Mouse (Mus musculus): Measurements from ENCODE around the gene Clec2h. TPM values are rescaled to one million over a fixed set of nuclear protein-coding genes. Genes with fewer than 3 reads are reported as not detected.
"Not testable (repeated sequence)": the region's sequence is repeated elsewhere in the genome, so short reads cannot be mapped to it uniquely, and the experiment has no call there.

The Clec2h gene
- polyA plus RNA-seq, 1 experiment, result not detected

DNA sequence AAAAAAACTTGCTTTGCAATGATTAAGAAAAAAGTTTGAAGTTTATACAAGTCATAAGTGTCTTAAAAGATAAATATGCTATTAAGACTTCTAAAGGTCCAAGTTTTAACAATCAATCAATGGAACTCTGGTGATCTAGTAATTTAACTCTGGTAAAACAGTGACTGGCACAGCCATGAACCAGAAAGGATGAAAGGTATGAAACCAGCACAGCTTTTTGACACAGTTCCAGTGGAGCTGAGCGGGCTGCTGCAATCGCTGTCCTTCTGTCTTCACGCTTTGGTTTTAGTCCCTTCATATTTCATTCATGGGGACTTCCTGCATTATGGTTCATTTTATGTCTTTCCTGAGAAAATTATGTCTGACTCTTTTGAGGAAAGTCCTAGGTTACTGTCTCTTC, 12.5 kb upstream of the Clec2h start:
- Histone ChIP-seq H3K36me3 (replicated peaks; ENCODE audit: low read length) (no peaks in the 10 kb centered on the region), H3K27me3 (replicated peaks) (no peaks in the 10 kb centered on the region), H3K4me3 (replicated peaks) (no peak overlapping the region), H3K9me3 (no peaks in the 10 kb centered on the region), H3K4me1 (no peaks in the 10 kb centered on the region)
- TF ChIP-seq GATA1 (IDR thresholded peaks at IDR 0.05; ENCODE audit: borderline replicate concordance, low read length) (no peak), FLI1 (IDR thresholded peaks at IDR 0.05; ENCODE audit: low read length) (no peak)

DNA sequence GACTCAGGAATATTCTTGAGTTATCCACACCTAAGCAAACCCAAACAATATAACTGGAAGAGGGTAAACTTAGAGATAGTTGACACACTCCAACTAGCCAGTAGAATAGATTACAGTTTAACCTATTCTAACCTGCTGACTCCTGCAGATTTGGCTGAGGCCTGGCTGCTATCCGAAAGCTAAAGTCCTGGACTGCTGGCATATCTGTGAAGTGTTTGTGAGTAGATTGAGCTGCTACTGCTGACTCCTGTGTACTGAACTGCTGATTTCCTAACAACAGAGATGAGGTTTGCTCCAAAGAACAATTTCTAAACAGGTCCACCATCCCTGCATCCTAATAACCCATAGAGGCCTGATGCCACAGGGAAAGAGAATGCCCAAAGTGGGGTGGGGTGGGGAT, 12.0 kb upstream of the Clec2h start:
- Histone ChIP-seq H3K4me1 (no peaks in the 10 kb centered on the region), H3K27me3 (replicated peaks) (no peaks in the 10 kb centered on the region), H3K4me3 (replicated peaks) (no peak overlapping the region), H3K36me3 (replicated peaks; ENCODE audit: low read length) (no peaks in the 10 kb centered on the region), H3K9me3 (no peaks in the 10 kb centered on the region)
- no peak for TF ChIP-seq GATA1 (IDR thresholded peaks at IDR 0.05; ENCODE audit: borderline replicate concordance, low read length)
- TF ChIP-seq FLI1 (IDR thresholded peaks at IDR 0.05; ENCODE audit: low read length), result no peak

DNA sequence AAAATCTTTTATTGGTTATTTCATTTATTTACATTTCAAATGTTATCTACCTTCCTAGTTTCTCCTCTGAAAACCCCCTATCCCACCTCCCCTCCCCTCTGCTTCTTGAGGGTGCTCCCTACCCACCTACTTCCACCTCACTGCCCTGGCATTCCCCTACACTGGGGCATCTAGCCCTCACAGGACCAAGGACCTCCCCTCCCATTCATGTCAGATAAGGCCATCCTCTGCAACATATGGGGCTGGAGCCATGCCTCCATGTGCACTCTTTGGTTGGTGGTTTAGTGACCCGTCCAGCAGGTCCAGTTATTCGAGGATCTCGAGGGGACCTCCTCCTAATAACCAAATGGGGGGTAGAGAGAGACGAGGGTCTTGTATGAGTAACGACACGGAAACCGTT, 11.4 kb upstream of the Clec2h start:
- H3K36me3 ChIP-seq (replicated peaks; ENCODE audit: low read length); H3K4me1 ChIP-seq; H3K9me3 ChIP-seq; H3K27me3 ChIP-seq (replicated peaks); H3K4me3 ChIP-seq (replicated peaks): not testable (repeated sequence)

DNA sequence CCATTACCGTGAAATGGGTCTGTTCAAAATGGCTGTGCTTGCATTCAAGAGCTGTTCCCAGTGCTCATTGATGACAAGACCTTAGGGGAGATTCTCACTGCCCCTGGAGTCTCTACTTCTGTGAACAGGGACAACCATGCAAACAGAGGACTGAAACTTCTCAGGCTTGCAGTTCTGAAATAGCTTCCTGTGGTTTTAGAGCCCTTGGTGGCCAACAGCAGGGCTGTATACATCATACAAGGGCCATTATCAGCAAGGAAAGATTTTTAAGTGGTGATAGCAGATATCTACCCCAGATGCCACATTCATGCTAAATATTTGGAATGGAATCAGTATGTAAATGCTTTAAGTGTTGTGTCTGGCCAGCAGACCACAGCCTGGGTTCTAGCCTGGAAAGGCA, 9.2 kb upstream of the Clec2h start:
- Histone ChIP-seq H3K27me3 (replicated peaks) (no peaks in the 10 kb centered on the region), H3K4me3 (replicated peaks) (no peak overlapping the region), H3K4me1 (no peaks in the 10 kb centered on the region), H3K9me3 (no peaks in the 10 kb centered on the region), H3K36me3 (replicated peaks; ENCODE audit: low read length) (no peaks in the 10 kb centered on the region)
- no peak for TF ChIP-seq GATA1 (IDR thresholded peaks at IDR 0.05; ENCODE audit: borderline replicate concordance, low read length)

DNA sequence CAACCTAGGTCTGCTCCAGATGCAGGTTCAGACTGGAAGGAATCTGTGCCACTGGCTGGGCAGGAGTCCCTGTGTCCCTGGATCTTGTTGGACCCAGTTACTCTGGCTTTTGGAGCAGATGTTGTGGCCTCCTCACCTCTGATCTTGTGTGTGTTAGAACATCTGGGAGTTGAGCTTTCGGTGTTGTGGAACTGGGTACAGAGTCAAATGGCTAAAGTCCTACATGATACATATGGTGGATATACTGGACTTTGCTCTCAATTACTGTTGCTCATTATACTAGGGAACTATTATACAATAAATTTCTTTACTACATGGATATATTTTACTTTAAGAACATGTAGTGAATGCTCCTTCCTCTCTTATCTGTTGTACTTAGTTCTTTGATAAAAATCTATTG, 936 bp upstream of the Clec2h start:
- TF ChIP-seq FLI1 (IDR thresholded peaks at IDR 0.05; ENCODE audit: low read length) (no peak), GATA1 (IDR thresholded peaks at IDR 0.05; ENCODE audit: borderline replicate concordance, low read length) (no peak)
- no peak overlapping the region for H3K4me3 ChIP-seq (replicated peaks)
- H3K27me3 ChIP-seq (replicated peaks), result no peaks in the 10 kb centered on the region
- H3K9me3 ChIP-seq, result no peaks in the 10 kb centered on the region
- no peaks in the 10 kb centered on the region for H3K4me1 ChIP-seq
- H3K36me3 ChIP-seq (replicated peaks; ENCODE audit: low read length), result no peaks in the 10 kb centered on the region

DNA sequence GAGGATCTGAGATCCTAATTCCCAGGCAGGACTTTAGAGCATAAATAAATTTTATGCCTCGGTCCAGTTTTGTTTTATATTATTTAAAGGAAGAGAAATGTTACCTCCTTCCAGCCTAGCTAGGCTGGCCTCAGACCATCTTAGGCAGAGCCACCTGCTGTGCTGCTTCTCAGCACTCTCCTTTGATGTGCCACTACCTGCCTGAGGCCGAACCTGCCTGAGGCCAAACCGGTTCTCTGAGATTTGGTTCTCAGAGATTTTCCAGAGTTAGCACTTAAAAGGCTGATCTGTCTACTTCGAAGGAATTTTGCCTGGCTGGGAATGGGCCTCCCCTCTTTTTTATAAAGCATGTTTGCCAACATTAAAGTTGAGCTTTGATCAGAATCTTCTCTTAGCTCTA, 7.8 kb downstream of the Clec2h start:
- H3K36me3 ChIP-seq (replicated peaks; ENCODE audit: low read length), result no peaks in the 10 kb centered on the region
- no peaks in the 10 kb centered on the region for H3K27me3 ChIP-seq (replicated peaks)
- H3K9me3 ChIP-seq, result no peaks in the 10 kb centered on the region
- H3K4me1 ChIP-seq, result no peaks in the 10 kb centered on the region
- no peak for TF ChIP-seq FLI1 (IDR thresholded peaks at IDR 0.05; ENCODE audit: low read length)
- no peak for TF ChIP-seq GATA1 (IDR thresholded peaks at IDR 0.05; ENCODE audit: borderline replicate concordance, low read length)
- H3K4me3 ChIP-seq (replicated peaks), result no peak overlapping the region

DNA sequence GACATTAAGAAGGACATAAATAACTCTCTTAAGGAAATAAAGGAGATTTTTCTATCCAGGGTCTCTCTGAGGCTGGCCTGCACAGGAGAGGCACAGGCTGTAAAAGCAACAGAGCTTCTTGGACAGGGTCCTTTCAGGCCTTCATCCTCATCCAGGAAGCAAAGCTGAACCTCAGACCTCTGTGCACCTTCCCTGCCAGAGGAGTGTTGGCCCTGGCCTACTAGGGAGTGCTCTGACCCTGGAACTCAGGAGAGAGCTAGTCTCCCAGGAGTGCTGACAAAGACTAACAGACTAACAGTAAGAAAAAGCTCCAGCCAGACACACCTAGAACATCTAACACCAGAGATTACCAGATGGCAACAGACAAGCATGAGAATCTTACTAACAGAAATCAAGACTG, 17.4 kb downstream of the Clec2h start:
- Histone ChIP-seq H3K4me3 (replicated peaks) (no peak overlapping the region), H3K4me1 (no peaks in the 10 kb centered on the region), H3K27me3 (replicated peaks) (no peaks in the 10 kb centered on the region), H3K9me3 (peaks cover 4% of the 10 kb centered on the region; the same call in 1 of the 2 replicates), H3K36me3 (replicated peaks; ENCODE audit: low read length) (no peaks in the 10 kb centered on the region)
- TF ChIP-seq FLI1 (IDR thresholded peaks at IDR 0.05; ENCODE audit: low read length) (no peak), GATA1 (IDR thresholded peaks at IDR 0.05; ENCODE audit: borderline replicate concordance, low read length) (no peak)

DNA sequence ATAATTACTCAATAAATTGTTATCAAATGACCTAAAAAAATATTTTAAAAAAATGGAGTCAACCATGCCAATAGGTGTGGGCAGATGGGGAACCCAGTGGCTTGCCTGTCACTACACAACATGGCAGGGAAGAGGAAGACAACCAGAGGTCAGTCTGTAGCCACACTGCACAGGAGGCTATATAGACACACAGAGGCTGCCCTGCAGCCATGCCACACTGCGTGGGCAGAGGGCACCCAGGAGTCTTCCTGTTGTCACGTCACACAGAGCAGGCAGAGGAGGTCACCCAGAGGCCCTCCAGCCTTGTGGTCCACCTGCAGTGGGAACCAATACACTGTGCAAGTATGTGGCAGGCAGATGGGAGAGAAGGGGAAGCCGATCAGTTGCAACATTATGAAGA, 39.5 kb downstream of the Clec2h start:
- no peaks in the 10 kb centered on the region for H3K36me3 ChIP-seq (replicated peaks; ENCODE audit: low read length)
- no peaks in the 10 kb centered on the region for H3K9me3 ChIP-seq
- no peaks in the 10 kb centered on the region for H3K27me3 ChIP-seq (replicated peaks)
- no peaks in the 10 kb centered on the region for H3K4me1 ChIP-seq
- no peak overlapping the region for H3K4me3 ChIP-seq (replicated peaks)
- no peak for TF ChIP-seq FLI1 (IDR thresholded peaks at IDR 0.05; ENCODE audit: low read length)
- no peak for TF ChIP-seq GATA1 (IDR thresholded peaks at IDR 0.05; ENCODE audit: borderline replicate concordance, low read length)

DNA sequence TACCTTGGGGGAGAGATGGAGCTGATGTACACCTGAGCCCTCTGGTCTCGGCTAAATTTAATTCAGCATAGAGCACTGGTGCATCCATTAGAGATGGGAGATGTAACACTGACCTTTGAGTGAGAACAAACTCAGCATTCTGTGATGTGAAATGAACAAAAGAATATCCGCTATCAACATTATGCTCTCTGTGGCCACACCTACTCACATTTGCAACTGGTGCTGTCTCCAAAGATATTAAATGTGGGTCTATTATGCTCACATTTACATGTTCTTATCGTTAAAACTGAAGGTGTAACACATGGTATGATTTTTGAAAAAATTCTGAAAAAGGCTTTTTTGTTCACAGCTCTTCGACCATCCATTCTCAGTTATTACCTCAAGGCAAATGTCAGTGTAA, 60.8 kb downstream of the Clec2h start, which contains the start of gene Klrb1:
Klrb1 (minus strand) TSS at position 101 of the 400 bp plus-strand sequence.
- Histone ChIP-seq H3K4me3 (replicated peaks) (no peak within 1 kb of the TSS), H3K36me3 (replicated peaks; ENCODE audit: low read length) (no peaks in the 10 kb centered on the region)

More for the DNA sequence above, 60.8 kb downstream of the Clec2h start, which contains the start of gene Klrb1:
- no peaks in the 10 kb centered on the region for H3K9me3 ChIP-seq
- H3K27me3 ChIP-seq (replicated peaks), result no peaks in the 10 kb centered on the region
- no peaks in the 10 kb centered on the region for H3K4me1 ChIP-seq
- TF ChIP-seq FLI1 (IDR thresholded peaks at IDR 0.05; ENCODE audit: low read length), result no peak
- no peak for TF ChIP-seq GATA1 (IDR thresholded peaks at IDR 0.05; ENCODE audit: borderline replicate concordance, low read length)

Other genes with a start within 250 kb of the Clec2h start
- 10.0 and 20.3 TPM in 2 replicates for gene Itfg2, start 237.5 kb upstream of the Clec2h start, polyA plus RNA-seq (2012; ENCODE audit: insufficient read depth, low replicate concordance)
- gene Fkbp4, start 223.7 kb upstream of the Clec2h start, polyA plus RNA-seq (2012; ENCODE audit: insufficient read depth, low replicate concordance), result 174 and 185 TPM in 2 replicates
- gene Pzp, start 135.7 kb upstream of the Clec2h start, polyA plus RNA-seq (2012; ENCODE audit: insufficient read depth, low replicate concordance), result not detected in 2 replicates
- not detected in 2 replicates for gene A2ml1, start 80.8 kb upstream of the Clec2h start, polyA plus RNA-seq (2012; ENCODE audit: insufficient read depth, low replicate concordance)
- gene Klrb1a, start 38.9 kb upstream of the Clec2h start, polyA plus RNA-seq (2012; ENCODE audit: insufficient read depth, low replicate concordance), result not detected in 2 replicates
- gene Klrb1, start 60.7 kb downstream of the Clec2h start, polyA plus RNA-seq (2012; ENCODE audit: insufficient read depth, low replicate concordance), result not detected in 2 replicates
- gene Klrb1c, start 126.8 kb downstream of the Clec2h start, polyA plus RNA-seq (2012; ENCODE audit: insufficient read depth, low replicate concordance), result not detected in 2 replicates
- not detected in 2 replicates for gene Gm44511, start 163.9 kb downstream of the Clec2h start, polyA plus RNA-seq (2012; ENCODE audit: insufficient read depth, low replicate concordance)
- not detected in 2 replicates for gene Klrb1b, start 163.9 kb downstream of the Clec2h start, polyA plus RNA-seq (2012; ENCODE audit: insufficient read depth, low replicate concordance)
- gene Clec2i, start 225.2 kb downstream of the Clec2h start, polyA plus RNA-seq (2012; ENCODE audit: insufficient read depth, low replicate concordance), result not detected in 2 replicates
- gene BC035044, start 228.7 kb downstream of the Clec2h start, polyA plus RNA-seq (2012; ENCODE audit: insufficient read depth, low replicate concordance), result 0.43 TPM in 1 of 2 replicates, not detected in the other